Mouse (Mus musculus) MEL (cell line): ENCODE measurements at regions not wholly inside any gene's neighbourhood (a gene's known extent, or its start where the extent isn't known, plus 50 kb on each side); places are given as distances from the start of the nearest gene placed in this dataset.

Experiments
- CTCF ChIP-seq, 3 experiments: IDR thresholded peaks in 2 of 3; conservative IDR thresholded peaks in 1 of 3; 2 replicates each; pipeline ENCODE4 v1.5.1; 2011 to 2012; ENCODE audit warnings: low read length in 3 of 3, low read depth in 2 of 3, mild to moderate bottlenecking in 2 of 3, improper control_type of control experiment in 1 of 3, inconsistent platforms in 1 of 3, mixed read lengths in 1 of 3, moderate library complexity in 1 of 3; ENCODE audit not compliant: control insufficient read depth in 1 of 3, insufficient read depth in 1 of 3, poor library complexity in 1 of 3, severe bottlenecking in 1 of 3
- JUND ChIP-seq: IDR thresholded peaks from 2 replicates; pipeline ENCODE4 v1.6.1; 2011; ENCODE audit warnings: low read depth, mild to moderate bottlenecking, improper control_type of control experiment, low read length
- MAFK ChIP-seq: IDR thresholded peaks from 2 replicates; pipeline ENCODE4 v1.6.1; 2011; ENCODE audit warnings: low read depth, mild to moderate bottlenecking, low read length, improper control_type of control experiment, borderline replicate concordance
- MAX ChIP-seq: IDR thresholded peaks from 2 replicates; pipeline ENCODE4 v1.6.1; 2011; ENCODE audit warnings: low read length, improper control_type of control experiment
- MAZ ChIP-seq: IDR thresholded peaks from 2 replicates; pipeline ENCODE4 v1.6.1; 2012; ENCODE audit warnings: low read depth, mild to moderate bottlenecking, inconsistent platforms, low read length, improper control_type of control experiment
- POLR2A ChIP-seq, 2 experiments: IDR thresholded peaks; 2 replicates each; pipeline ENCODE4 v1.6.1; 2011 to 2012; ENCODE audit warnings: low read length in 2 of 2, mild to moderate bottlenecking in 2 of 2, control low read depth in 1 of 2, improper control_type of control experiment in 1 of 2, low read depth in 1 of 2, moderate library complexity in 1 of 2; ENCODE audit not compliant: control insufficient read depth in 1 of 2, insufficient read depth in 1 of 2, poor library complexity in 1 of 2
- SIN3A ChIP-seq: IDR thresholded peaks from 2 replicates; pipeline ENCODE4 v1.6.1; 2012; ENCODE audit warnings: low read length, improper control_type of control experiment, inconsistent platforms
- TAL1 ChIP-seq: IDR thresholded peaks from 2 replicates; pipeline ENCODE4 v1.6.1; 2012; ENCODE audit warnings: mild to moderate bottlenecking, inconsistent platforms, low read length, moderate library complexity, mixed read lengths
- TBP ChIP-seq: IDR thresholded peaks from 2 replicates; pipeline ENCODE4 v1.8.0; 2011; ENCODE audit warnings: low read depth, low read length, improper control_type of control experiment
- ZNF384 ChIP-seq: IDR thresholded peaks from 2 replicates; pipeline ENCODE4 v1.6.1; 2012; ENCODE audit warnings: low read depth, mild to moderate bottlenecking, inconsistent platforms, low read length, improper control_type of control experiment

GRCm38 (mm10) chr8:31584661-31585060 is 1843.8 kb upstream of the 5930422O12Rik start:
- TF ChIP-seq MAX (no peak), CTCF (IDR thresholded peaks at IDR 0.05 in 2 of 3, conservative IDR thresholded peaks at IDR 0.05 in 1 of 3; ENCODE audit: control insufficient read depth in 1 of 3, insufficient read depth in 1 of 3, low read depth in 2 of 3, low read length in 3 of 3, poor library complexity in 1 of 3, severe bottlenecking in 1 of 3) (no peak), MAFK (no peak), SIN3A (no peak), POLR2A (IDR thresholded peaks at IDR 0.05; ENCODE audit: control insufficient read depth in 1 of 2, insufficient read depth in 1 of 2, low read depth in 1 of 2, low read length in 2 of 2, poor library complexity in 1 of 2) (no peak), TBP (no peak), JUND (no peak), ZNF384 (no peak), TAL1 (no peak), MAZ (no peak)
